Mouse (Mus musculus) liver, postnatal 0 days (tissue): ENCODE results near the gene Adamts13.

Source experiments
- CTCF ChIP-seq: sonication (generic); IDR thresholded peaks from 2 replicates; pipeline ENCODE4 v1.5.1; 2016; ENCODE audit warnings: antibody characterized with exemption, low read depth
- EP300 ChIP-seq: IDR thresholded peaks from 2 replicates; pipeline ENCODE4 v1.6.1; 2016; ENCODE audit warnings: antibody characterized with exemption, low read depth, mild to moderate bottlenecking

DNA sequence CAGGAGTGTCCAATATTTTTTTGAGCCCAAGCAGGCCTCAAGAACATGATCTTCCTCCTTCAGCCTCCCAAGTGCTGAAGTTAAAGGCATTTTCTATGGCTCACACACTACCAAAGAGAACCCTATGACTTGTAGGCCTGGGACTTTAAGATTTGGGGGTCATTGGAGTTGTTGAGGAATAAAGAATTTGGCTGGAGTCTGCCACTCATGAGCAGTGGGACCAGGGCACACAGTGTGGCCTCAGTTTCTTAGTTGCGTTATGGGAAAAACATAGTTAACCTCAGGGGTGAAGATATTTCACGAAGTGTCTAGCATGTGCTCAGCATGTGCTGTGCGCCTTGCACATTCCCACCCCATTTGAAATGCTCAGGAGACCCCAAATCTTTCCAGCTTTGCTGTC is 53.1 kb downstream of the Adamts13 start:
- TF ChIP-seq CTCF (no peak), EP300 (no peak)
